Mouse (Mus musculus) midbrain, embryonic 13.5 days (tissue): ENCODE data around the gene Tmem88b. TPM values are rescaled to one million over a fixed set of nuclear protein-coding genes. Genes with fewer than 3 reads are reported as not detected.
"Not testable (repeated sequence)": the region's sequence is repeated elsewhere in the genome, so short reads cannot be mapped to it uniquely, and the experiment has no call there.

ENCODE experiments used
- ATAC-seq: fragments of 200-750 bp; cut with Nextera tagmentation; 2 replicates; pipeline ENCODE4 v1.8.0; 2017; ENCODE audit warnings: mild to moderate bottlenecking, moderate TSS enrichment, moderate library complexity
- H3K27ac ChIP-seq: fragments of 300-500 bp; sonication (generic); 2 replicates; pipeline ENCODE4 v1.5.1; 2015; ENCODE audit warnings: inconsistent platforms, mild to moderate bottlenecking, moderate library complexity
- H3K27me3 ChIP-seq: fragments of 300-500 bp; sonication (generic); 2 replicates; pipeline ENCODE4 v1.6.1; 2015; ENCODE audit warnings: mild to moderate bottlenecking, inconsistent platforms
- H3K36me3 ChIP-seq: fragments of 300-500 bp; sonication (generic); 2 replicates; pipeline ENCODE4 v1.6.1; 2015; ENCODE audit warnings: mild to moderate bottlenecking, inconsistent platforms
- H3K4me1 ChIP-seq: fragments of 300-500 bp; sonication (generic); replicated peaks from 2 replicates; pipeline ENCODE4 v1.6.1; 2015; ENCODE audit warnings: inconsistent platforms
- H3K4me2 ChIP-seq: fragments of 300-500 bp; sonication (generic); replicated peaks from 2 replicates; pipeline ENCODE4 v1.6.1; 2015; ENCODE audit warnings: moderate library complexity, mild to moderate bottlenecking, inconsistent platforms
- H3K4me3 ChIP-seq: fragments of 300-500 bp; sonication (generic); replicated peaks from 2 replicates; pipeline ENCODE4 v1.5.1; 2015; ENCODE audit warnings: mild to moderate bottlenecking, inconsistent platforms
- H3K9ac ChIP-seq: fragments of 300-500 bp; sonication (generic); replicated peaks from 2 replicates; pipeline ENCODE4 v1.6.1; 2015; ENCODE audit warnings: mild to moderate bottlenecking, inconsistent platforms
- H3K9me3 ChIP-seq: fragments of 300-500 bp; sonication (generic); 2 replicates; pipeline ENCODE4 v1.6.1; 2016; ENCODE audit warnings: mild to moderate bottlenecking, inconsistent platforms
- WGBS: fragments of 180-500 bp; shearing (Covaris S2); methylation state at CpG from one replicate; pipeline ENCODE4 v1.1.7; 2015; 5-methylcytosine and 5-hydroxymethylcytosine counted together
- polyA plus RNA-seq: library from polyadenylated mRNA; unstranded; fragments of >200 nt; fragmentation: Nextera tagmentation; extraction: Ambion mirVana; gene quantifications from 2 replicates; pipeline ENCODE4 v1.2.1, GENCODE M21; 2015

The Tmem88b gene
- polyA plus RNA-seq, 1 experiment from 2014 or later = 0.58 TPM

DNA sequence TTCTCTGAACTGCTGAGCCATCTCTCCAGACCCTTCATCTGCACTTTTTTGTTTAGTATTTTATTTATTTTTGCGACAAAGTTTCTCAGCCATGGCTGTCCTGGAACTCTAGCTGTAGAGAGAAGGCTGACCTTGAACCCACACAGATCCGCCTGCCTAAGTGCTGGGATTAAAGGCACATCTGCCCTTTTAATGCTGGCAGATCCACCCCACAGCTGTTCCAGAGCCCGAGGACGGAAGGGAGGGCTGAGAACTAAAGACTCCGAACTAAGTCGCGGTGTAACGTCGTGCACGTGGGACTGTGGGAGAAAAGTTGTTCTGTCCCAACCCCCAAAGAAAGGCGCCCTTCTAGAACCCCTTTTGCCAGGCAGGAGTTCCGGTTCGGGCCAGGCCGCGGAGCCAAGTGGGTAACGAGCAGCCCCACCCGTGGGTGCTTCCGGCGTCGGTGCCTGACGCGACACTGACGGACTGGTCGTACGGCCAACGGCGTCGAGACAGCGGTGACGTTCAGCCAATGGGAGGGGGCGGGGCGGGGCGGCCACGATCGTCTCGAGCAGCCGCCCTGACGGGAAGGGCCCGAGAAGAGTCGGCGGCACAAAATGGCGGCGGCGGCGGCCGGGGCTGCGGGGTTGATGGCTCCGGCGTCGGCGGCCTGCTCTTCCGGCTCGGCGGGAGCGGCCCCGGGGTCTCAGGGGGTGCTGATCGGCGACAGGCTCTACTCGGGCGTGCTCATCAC lies 26.4 kb upstream of the Tmem88b start, which contains the start of gene Ccnl2:
Gene Ccnl2, plus strand, starts transcription at position 561 of the 736 bp plus-strand sequence.
- Histone ChIP-seq H3K27ac (peak within 1 kb of the TSS; percentile 88), H3K4me1 (peaks cover 25% of the 10 kb centered on the region), H3K36me3 (peaks cover 72% of the 10 kb centered on the region), H3K4me3 (peak within 1 kb of the TSS; percentile 100), H3K27me3 (no peaks in the 10 kb centered on the region), H3K9ac (peak within 1 kb of the TSS; percentile 100), H3K4me2 (peak within 1 kb of the TSS; percentile 95), H3K9me3 (no peaks in the 10 kb centered on the region)
- peak; percentile 100 for ATAC-seq
- under 1% methylated on average over 53 of the region's 60 CpGs for WGBS

DNA sequence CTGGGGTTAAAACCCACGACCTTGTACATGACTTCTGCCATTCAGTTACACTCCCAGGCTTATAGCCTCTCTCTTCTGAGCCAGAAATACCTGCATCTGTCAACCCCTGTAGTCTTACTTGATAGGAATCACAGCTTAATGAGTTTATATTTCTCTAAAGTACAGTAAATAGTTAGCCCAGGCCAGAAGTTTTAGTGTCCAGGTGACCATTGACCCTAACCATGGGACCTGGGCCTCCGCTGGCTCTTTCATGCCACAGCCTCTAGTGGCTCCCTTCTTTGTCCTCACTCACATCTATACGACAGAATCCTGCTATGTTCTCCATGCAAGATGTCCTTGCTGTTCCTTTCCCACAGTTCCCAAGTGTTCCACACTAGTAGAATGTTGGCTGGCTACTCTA lies 22.2 kb upstream of the Tmem88b start:
- Histone ChIP-seq H3K4me1 (peaks cover 25% of the 10 kb centered on the region), H3K4me3 (no peak overlapping the region), H3K27ac (no peak overlapping the region), H3K9ac (no peak overlapping the region), H3K9me3 (no peaks in the 10 kb centered on the region), H3K4me2 (no peak overlapping the region), H3K27me3 (no peaks in the 10 kb centered on the region), H3K36me3 (peaks cover 46% of the 10 kb centered on the region)
- ATAC-seq = no peak
- WGBS = 90% methylated on average over 3 of the region's 3 CpGs

DNA sequence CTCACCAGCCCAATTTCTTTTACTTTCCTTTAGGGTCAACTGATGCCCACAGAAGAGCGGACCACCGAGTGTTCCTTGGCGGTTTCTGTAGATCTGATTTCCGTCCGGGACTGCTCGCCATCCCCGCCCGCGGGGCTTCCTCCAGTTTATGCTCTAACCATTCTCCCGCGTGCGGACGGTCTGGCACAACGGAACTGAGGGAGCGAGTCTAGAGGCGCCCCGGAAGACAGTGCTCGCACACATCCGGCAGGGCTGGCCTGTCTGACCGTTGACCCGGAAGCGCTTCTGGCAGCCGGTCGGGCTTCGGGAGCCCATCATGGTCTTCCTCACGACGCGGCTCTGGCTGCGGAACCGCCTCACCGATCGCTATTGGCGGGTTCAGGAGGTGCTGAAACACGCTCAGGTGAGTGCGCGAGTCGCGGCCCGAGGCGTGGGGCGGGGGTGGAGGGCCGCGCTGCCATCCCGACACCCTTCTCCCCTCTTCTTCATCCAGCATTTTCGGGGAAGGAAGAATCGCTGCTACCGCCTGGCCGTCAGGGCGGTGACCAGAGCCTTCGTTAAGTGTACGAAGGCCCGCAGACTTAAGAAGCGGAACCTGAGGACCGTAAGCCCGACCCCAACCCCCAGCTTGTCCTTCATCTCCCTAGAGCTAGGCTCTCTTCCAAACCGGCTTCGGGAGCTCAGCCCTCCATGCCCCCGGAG lies 17.8 kb upstream of the Tmem88b start:
- H3K36me3 ChIP-seq = peaks cover 20% of the 10 kb centered on the region
- H3K9ac ChIP-seq = peak overlapping the region; percentile 87
- H3K27ac ChIP-seq = peak overlapping the region; percentile 71

DNA sequence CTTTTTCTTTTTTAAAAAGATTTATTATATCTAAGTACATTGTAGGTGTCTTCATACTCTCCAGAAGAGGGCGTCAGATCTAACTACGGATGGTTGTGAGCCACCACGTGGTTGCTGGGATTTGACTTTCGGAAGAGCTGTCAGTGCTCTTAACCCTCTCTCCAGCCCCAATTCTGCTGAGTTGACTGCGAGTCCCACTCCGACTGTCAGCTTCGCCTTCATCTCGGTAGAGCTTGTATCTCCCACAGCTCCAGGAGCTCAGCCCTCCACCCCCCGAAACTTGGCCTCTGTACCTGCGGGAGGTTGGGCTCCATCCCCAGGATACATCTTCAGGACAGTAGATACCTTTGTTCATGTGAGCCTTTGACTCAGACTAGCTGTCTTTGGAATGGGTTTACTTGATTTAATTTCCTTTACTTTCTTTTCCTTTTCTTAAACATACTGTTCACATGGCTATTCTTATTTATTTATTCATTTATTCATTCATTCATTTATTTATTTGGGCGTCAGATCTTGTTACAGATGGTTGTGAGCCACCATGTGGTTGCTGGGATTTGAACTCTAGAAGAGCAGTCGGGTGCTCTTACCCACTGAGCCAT lies 17.2 kb upstream of the Tmem88b start, which contains the start of gene Mrpl20:
Gene Mrpl20, plus strand, starts transcription at position 138 of the 599 bp plus-strand sequence.
- Histone ChIP-seq H3K4me3 (peak within 1 kb of the TSS; percentile 96), H3K36me3 (peaks cover 13% of the 10 kb centered on the region), H3K27me3 (no peaks in the 10 kb centered on the region), H3K4me1 (peaks cover 19% of the 10 kb centered on the region), H3K4me2 (peak within 1 kb of the TSS; percentile 83), H3K9ac (peak within 1 kb of the TSS; percentile 87), H3K27ac (peak within 1 kb of the TSS; percentile 71), H3K9me3 (no peaks in the 10 kb centered on the region)
- 10% methylated on average over 12 of the region's 12 CpGs for WGBS
- peak; percentile 34; the same call in 1 of the 2 replicates for ATAC-seq

More for the DNA sequence above, 17.8 kb upstream of the Tmem88b start:
- peak overlapping the region; percentile 96 for H3K4me3 ChIP-seq
- H3K9me3 ChIP-seq = no peaks in the 10 kb centered on the region
- peaks cover 19% of the 10 kb centered on the region for H3K4me1 ChIP-seq
- peak; percentile 99 for ATAC-seq
- H3K4me2 ChIP-seq = peak overlapping the region; percentile 83
- 1% methylated on average over 58 of the region's 58 CpGs for WGBS
- no peaks in the 10 kb centered on the region for H3K27me3 ChIP-seq

DNA sequence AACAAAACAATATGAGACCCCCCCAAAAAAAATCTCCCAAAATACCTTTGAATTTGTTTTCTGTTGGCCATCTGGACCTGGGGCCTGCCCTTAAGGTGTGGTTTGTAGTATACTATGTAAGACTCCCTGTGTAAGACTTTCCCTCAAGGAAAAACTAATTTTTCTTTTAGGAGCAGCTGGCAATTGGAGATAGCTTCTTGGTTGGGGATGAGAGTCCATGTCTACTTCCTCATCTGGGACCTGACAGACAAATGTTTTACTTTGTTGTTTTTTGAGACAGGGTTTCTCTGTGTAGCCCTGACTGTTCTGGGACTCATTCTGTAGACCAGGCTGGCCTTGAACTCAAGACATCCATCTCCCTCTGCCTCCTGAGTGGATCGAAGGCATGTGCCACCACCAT lies 16.4 kb upstream of the Tmem88b start:
- no peak for ATAC-seq
- Histone ChIP-seq H3K9me3 (no peaks in the 10 kb centered on the region), H3K4me1 (peaks cover 19% of the 10 kb centered on the region), H3K27ac (no peak overlapping the region), H3K9ac (no peak overlapping the region), H3K27me3 (no peaks in the 10 kb centered on the region), H3K36me3 (peaks cover 6% of the 10 kb centered on the region; the same call in 1 of the 2 replicates), H3K4me3 (no peak overlapping the region), H3K4me2 (no peak overlapping the region)
- 100% methylated on average over 1 of the region's 1 CpGs for WGBS

DNA sequence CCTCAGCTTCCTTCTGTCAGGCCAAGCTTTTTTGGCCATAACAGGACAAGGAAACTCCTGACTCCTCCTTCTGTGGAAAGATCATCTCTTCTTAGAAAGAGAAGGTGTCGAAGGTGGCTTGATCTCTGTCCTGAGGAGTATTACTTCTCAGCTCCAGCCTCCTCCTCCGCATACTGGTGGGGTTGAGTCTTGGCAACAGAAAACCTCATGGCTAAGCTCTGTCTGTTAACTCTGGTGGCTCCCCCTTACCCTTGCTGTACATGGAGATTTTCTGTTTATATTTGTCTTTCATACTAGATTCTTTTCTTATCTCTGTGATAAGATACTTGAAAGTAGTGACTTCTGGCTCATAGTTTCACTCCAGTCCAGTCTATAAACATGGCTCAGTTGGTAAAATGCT lies 8.1 kb upstream of the Tmem88b start:
- 89% methylated on average over 2 of the region's 2 CpGs for WGBS
- no peak overlapping the region for H3K4me3 ChIP-seq

DNA sequence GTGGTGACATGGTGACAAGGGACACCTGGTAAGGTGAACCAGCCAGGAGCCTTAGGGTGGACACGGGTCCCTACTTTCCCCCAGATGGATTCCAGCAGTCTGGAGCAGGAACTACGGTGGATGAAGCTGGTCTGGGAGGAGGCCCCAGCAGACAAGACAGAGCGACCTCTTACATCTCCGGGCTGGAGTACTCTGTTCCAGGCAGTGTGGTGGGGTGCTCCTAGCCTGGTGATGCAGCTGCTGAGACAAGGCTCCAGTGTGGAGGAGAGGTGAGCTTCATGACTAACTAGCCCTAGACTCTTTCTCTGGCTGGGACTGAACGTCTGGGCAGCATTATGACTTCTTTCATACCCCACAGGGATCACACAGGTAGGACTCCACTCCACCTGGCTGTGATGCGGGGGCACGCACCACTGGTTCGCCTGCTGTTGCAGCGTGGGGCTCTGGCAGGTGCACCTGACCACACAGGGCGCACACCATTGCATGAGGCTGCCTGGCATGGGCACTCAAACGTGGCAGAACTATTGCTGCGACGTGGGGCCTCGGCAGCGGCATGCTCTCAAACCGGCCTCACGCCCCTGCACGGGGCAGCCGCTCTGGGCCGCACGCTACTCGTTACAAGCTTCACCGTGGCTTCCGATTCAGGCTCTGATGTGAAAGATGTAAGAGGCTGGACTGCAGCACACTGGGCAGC lies 5.7 kb upstream of the Tmem88b start:
- 76% methylated on average over 24 of the region's 24 CpGs for WGBS
- no peak overlapping the region for H3K4me2 ChIP-seq
- no peaks in the 10 kb centered on the region for H3K36me3 ChIP-seq
- H3K9ac ChIP-seq = no peak overlapping the region
- no peak for ATAC-seq
- no peaks in the 10 kb centered on the region for H3K4me1 ChIP-seq
- H3K4me3 ChIP-seq = no peak overlapping the region
- H3K27me3 ChIP-seq = peaks cover 4% of the 10 kb centered on the region; the same call in 1 of the 2 replicates
- H3K9me3 ChIP-seq = no peaks in the 10 kb centered on the region
- H3K27ac ChIP-seq = no peak overlapping the region

More for the DNA sequence above, 8.1 kb upstream of the Tmem88b start:
- ATAC-seq = no peak
- Histone ChIP-seq H3K36me3 (no peaks in the 10 kb centered on the region), H3K27ac (no peak overlapping the region), H3K9me3 (no peaks in the 10 kb centered on the region), H3K4me1 (no peaks in the 10 kb centered on the region), H3K27me3 (peaks cover 4% of the 10 kb centered on the region; the same call in 1 of the 2 replicates), H3K4me2 (no peak overlapping the region), H3K9ac (no peak overlapping the region)

DNA sequence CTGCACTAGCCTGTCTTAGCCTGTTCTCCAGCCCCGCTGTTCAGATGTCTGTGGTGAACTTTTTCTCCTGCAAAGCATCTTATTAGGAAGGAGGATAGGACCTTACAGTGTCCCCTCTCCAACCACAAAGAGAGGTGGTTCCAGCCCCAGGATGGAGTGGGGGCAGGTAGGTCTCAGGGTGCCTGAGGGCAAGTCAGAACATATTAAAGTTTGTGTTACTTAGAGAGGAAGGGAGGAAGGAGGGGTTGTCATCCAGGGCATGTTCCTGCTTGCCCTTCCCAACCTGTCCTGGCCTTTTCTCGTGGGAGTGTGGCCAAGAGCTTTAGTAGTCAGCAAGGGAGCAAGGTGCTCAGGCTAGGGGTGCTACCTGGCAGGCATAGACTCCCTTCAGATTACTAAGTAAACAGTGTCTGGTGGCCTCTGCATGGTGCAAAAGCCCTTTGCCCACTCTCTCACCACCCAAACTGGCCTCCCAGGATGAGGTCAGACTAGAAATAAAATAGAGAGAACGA lies 5.0 kb upstream of the Tmem88b start:
- Histone ChIP-seq H3K9me3 (no peaks in the 10 kb centered on the region), H3K27ac (no peak overlapping the region), H3K9ac (no peak overlapping the region), H3K27me3 (0 out of 2 replicates have a peak, but pooled peaks cover 4% of the 10 kb centered on the region), H3K4me3 (no peak overlapping the region), H3K36me3 (no peaks in the 10 kb centered on the region), H3K4me1 (no peaks in the 10 kb centered on the region), H3K4me2 (no peak overlapping the region)
- WGBS = 81% methylated on average over 3 of the region's 3 CpGs
- no peak for ATAC-seq

DNA sequence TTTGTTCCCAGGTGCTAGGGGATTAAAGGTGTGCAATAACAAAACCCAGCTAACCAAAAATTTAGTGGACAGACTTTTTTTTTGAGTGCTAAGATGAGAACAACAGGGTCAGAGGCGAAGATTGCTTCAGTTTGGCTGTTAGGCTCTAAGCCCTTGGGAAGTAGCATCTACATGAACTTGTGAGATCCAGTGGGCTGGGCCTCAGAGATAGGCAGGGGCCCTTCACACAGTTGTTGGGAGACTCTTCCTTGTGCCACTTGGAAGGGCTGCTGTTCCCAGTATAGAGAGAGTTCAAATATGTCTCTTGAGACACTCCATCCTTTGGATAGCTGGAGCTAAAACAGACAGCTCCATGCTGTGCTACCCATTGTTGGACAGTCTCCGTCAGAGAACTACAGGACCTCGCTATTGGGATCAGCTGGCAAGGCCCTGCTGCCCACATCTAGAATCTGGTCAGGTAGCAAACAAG lies 4.4 kb upstream of the Tmem88b start, which contains the start of gene Ankrd65:
Gene Ankrd65, plus strand, starts transcription at position 419 of the 469 bp plus-strand sequence.
- Histone ChIP-seq H3K9me3 (no peaks in the 10 kb centered on the region), H3K4me2 (no peak within 1 kb of the TSS), H3K4me1 (0 out of 2 replicates have a peak, but pooled peaks cover 2% of the 10 kb centered on the region), H3K36me3 (no peaks in the 10 kb centered on the region), H3K4me3 (no peak within 1 kb of the TSS), H3K27me3 (0 out of 2 replicates have a peak, but pooled peaks cover 4% of the 10 kb centered on the region), H3K9ac (no peak within 1 kb of the TSS), H3K27ac (no peak within 1 kb of the TSS)
- 83% methylated on average over 3 of the region's 3 CpGs for WGBS
- ATAC-seq = no peak

DNA sequence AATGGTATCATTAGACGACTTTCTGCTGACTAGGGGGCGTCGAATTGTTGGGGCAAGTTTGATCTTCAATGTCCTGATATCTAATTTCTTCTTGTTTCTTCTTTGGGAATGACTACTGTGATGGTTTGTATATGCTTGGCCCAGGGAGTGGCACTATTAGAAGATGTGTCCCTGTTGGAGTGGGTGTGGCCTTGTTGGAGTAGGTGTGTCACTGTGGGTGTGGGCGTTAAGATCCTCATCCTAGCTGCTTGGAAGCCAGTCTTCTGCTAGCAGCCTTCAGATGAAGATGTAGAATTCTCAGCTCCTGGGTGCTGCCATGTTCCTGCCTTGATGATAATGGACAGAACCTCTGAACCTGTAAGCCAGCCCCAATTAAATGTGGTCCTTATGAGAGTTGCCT lies 3.2 kb upstream of the Tmem88b start:
- WGBS = 83% methylated on average over 4 of the region's 4 CpGs
- not testable (repeated sequence) for H3K27me3 ChIP-seq, H3K36me3 ChIP-seq, H3K4me2 ChIP-seq, H3K4me3 ChIP-seq, H3K27ac ChIP-seq, H3K9ac ChIP-seq, ATAC-seq, H3K4me1 ChIP-seq, H3K9me3 ChIP-seq

DNA sequence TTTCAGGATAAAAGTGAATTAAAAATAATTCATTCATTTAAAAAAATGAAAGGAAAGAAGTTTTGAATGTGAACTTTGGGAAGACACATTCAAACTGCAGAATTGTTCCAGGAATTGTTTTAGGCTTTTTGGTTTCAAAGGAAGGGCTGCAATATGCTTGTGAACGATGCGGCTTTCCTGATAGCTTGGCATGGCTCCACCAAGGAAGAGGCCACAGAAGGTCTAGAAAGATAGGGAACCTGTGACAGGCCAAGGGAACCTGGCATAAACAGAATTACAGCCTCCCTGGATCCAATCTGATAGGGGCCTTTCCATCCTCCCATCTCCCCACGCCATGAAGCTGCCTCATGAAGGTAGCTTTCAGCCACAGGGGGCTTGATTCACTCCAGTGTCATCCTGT lies 2.6 kb upstream of the Tmem88b start:
- Histone ChIP-seq H3K27ac (no peak overlapping the region), H3K4me3 (no peak overlapping the region), H3K9me3 (no peaks in the 10 kb centered on the region), H3K27me3 (0 out of 2 replicates have a peak, but pooled peaks cover 4% of the 10 kb centered on the region), H3K4me1 (peaks cover 11% of the 10 kb centered on the region; the same call in 1 of the 2 replicates), H3K36me3 (no peaks in the 10 kb centered on the region), H3K4me2 (no peak overlapping the region), H3K9ac (no peak overlapping the region)
- ATAC-seq = no peak
- 81% methylated on average over 3 of the region's 3 CpGs for WGBS
